Mouse (Mus musculus) cerebral cortex, adult 2 months (tissue): Measurements from ENCODE around the gene Slc25a17.

Experiments
- WGBS: fragments of 180-500 bp; shearing (Covaris S2); methylation state at CpG from one replicate; pipeline ENCODE4 v1.1.7; 2018; 5-methylcytosine and 5-hydroxymethylcytosine counted together

Gene Slc25a17

GRCm38 (mm10) chr15:81350401-81350800 is 10.2 kb downstream of the Slc25a17 start:
- 61% methylated on average over 1 of the region's 1 CpGs for WGBS

- WGBS = 50% methylated on average over 2 of the region's 2 CpGs
Measured at GRCm38 (mm10) chr15:81348366-81348765, 12.2 kb downstream of the Slc25a17 start.

GRCm38 (mm10) chr15:81347466-81347865 is 13.1 kb downstream of the Slc25a17 start:
- WGBS = 35% methylated on average over 2 of the region's 2 CpGs

GRCm38 (mm10) chr15:81341426-81341825 is 19.2 kb downstream of the Slc25a17 start:
- WGBS = 48% methylated on average over 2 of the region's 2 CpGs

- 91% methylated on average over 3 of the region's 3 CpGs for WGBS
Measured at GRCm38 (mm10) chr15:81339158-81339557, 21.5 kb downstream of the Slc25a17 start.

- WGBS = 47% methylated on average over 5 of the region's 5 CpGs
Measured at GRCm38 (mm10) chr15:81336466-81336865, 24.1 kb downstream of the Slc25a17 start.

- 92% methylated on average over 4 of the region's 4 CpGs for WGBS
Measured at GRCm38 (mm10) chr15:81332517-81332916, 28.1 kb downstream of the Slc25a17 start.

GRCm38 (mm10) chr15:81330816-81331433 is 29.7 kb downstream of the Slc25a17 start:
- WGBS = 39% methylated on average over 3 of the region's 3 CpGs

GRCm38 (mm10) chr15:81329721-81330369 is 30.8 kb downstream of the Slc25a17 start:
- WGBS = 71% methylated on average over 5 of the region's 5 CpGs

GRCm38 (mm10) chr15:81327501-81327900 is 33.1 kb downstream of the Slc25a17 start:
- 95% methylated on average over 7 of the region's 7 CpGs for WGBS

- 31% methylated on average over 4 of the region's 4 CpGs for WGBS
Measured at GRCm38 (mm10) chr15:81324979-81325378, 35.6 kb downstream of the Slc25a17 start.

- 54% methylated on average over 3 of the region's 3 CpGs for WGBS
Measured at GRCm38 (mm10) chr15:81320137-81320536, 40.5 kb downstream of the Slc25a17 start.

- 67% methylated on average over 9 of the region's 9 CpGs for WGBS
Measured at GRCm38 (mm10) chr15:81319462-81319861, 41.1 kb downstream of the Slc25a17 start.

GRCm38 (mm10) chr15:81313928-81314327 is 46.7 kb downstream of the Slc25a17 start:
- 97% methylated on average over 3 of the region's 3 CpGs for WGBS

GRCm38 (mm10) chr15:81311026-81311425 is 49.6 kb downstream of the Slc25a17 start:
- 67% methylated on average over 6 of the region's 6 CpGs for WGBS

- WGBS = 93% methylated on average over 9 of the region's 9 CpGs
Measured at GRCm38 (mm10) chr15:81310353-81310752, 50.3 kb downstream of the Slc25a17 start.

GRCm38 (mm10) chr15:81308038-81308437 is 52.6 kb downstream of the Slc25a17 start:
- 88% methylated on average over 7 of the region's 7 CpGs for whole genome bisulfite sequencing

- WGBS = 98% methylated on average over 6 of the region's 6 CpGs
Measured at GRCm38 (mm10) chr15:81306501-81306900, 54.1 kb downstream of the Slc25a17 start.

GRCm38 (mm10) chr15:81305035-81305434 is 55.6 kb downstream of the Slc25a17 start:
- WGBS = 48% methylated on average over 8 of the region's 8 CpGs

- WGBS = 96% methylated on average over 7 of the region's 7 CpGs
Measured at GRCm38 (mm10) chr15:81304006-81304405, 56.6 kb downstream of the Slc25a17 start.

GRCm38 (mm10) chr15:81302151-81302808 is 58.3 kb downstream of the Slc25a17 start:
- 59% methylated on average over 13 of the region's 13 CpGs for WGBS

GRCm38 (mm10) chr15:81301193-81302070 is 59.2 kb downstream of the Slc25a17 start:
- WGBS = 76% methylated on average over 16 of the region's 16 CpGs
